Mouse (Mus musculus) urinary bladder, adult 2 months (tissue): ENCODE measurements around the gene Zfp760. TPM values are rescaled to one million over a fixed set of nuclear protein-coding genes. Genes with fewer than 3 reads are reported as not detected.
"Not testable (repeated sequence)": the region's sequence is repeated elsewhere in the genome, so short reads cannot be mapped to it uniquely, and the experiment has no call there.

ENCODE experiments used
- DNase-seq: peaks from one replicate; pipeline ENCODE4 v3.0.0; 2022; ENCODE audit warnings: low spot score
- polyA plus RNA-seq: library from polyadenylated mRNA; depleted of rRNA; stranded (reverse); fragments of >200 nt; gene quantifications from 2 replicates; pipeline ENCODE4 v1.2.3, GENCODE M21; 2012; rRNA removed

The Zfp760 gene
- 6.8 and 8.3 TPM in 2 replicates for polyA plus RNA-seq

DNA sequence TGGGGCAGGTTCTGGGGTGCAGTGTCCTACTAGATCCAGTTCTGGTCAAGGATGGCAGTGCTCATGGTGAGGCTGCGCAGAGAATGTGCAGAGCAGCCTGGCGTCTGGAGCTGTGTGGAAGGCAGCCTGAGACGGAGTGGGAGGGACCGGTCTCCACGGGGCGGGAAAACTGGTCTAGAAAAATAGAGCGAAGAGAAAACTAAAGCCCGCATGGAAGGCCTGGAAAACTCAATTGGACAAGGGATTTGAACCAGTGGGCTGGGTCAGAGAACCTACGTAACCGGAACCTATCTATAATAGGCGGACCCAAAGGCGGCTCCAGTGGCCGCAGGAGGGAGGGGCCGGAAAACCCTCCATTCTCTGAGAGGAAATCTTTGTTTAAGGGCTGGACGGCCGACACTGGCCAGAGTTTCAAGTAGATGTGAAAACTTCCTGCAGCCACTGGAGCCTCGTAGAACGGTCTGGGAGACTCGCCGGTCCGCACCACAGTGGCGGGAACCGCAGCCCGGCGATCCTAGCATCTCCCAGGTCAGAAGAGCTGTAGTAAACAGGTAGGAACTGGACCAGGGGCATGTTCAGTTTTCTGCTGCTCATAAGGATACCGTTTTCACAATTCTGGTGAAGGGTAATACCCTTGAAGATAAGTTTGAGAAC is at the start of gene Zfp760:
Gene Zfp760, plus strand, starts transcription at position 399 of the 654 bp plus-strand sequence.
- DNase-seq, result peak; percentile 55

GRCm38 (mm10) chr17:21678826-21679225 is 28.7 kb upstream of the Zfp760 start:
- DNase-seq, result not testable (repeated sequence)

- DNase-seq, result peak; percentile 51
Measured at GRCm38 (mm10) chr17:21679273-21680018, 28.1 kb upstream of the Zfp760 start.

DNA sequence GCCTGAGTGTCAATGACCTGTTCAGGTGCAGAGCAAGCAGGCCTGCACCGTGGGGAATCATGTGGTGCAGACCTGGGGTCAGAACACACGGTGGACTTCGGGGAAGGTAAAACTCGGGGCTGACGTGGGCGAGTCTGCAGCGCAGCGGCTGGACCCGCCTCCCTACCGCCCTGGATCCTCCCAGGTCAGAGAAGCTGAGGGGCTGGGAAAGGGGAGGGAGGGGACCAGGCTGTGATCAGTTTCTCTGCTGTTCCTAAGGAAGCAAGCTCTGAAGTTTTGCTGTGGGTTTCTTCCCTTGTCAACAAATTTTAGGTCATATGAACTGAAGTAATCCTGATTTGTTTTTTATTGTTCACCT is 27.5 kb upstream of the Zfp760 start:
- DNase-seq, result not testable (repeated sequence)

GRCm38 (mm10) chr17:21691560-21691959 is 16.0 kb upstream of the Zfp760 start, which contains the start of gene Gm10226:
Gm10226 (plus strand) TSS chr17:21691860.
- DNase-seq, result no peak

- no peak for DNase-seq
Measured at GRCm38 (mm10) chr17:21693342-21693741, 14.2 kb upstream of the Zfp760 start.

- no peak for DNase-seq
Measured at GRCm38 (mm10) chr17:21696073-21696472, 11.5 kb upstream of the Zfp760 start.

- no peak for DNase-seq
Measured at GRCm38 (mm10) chr17:21702281-21703240, 5.0 kb upstream of the Zfp760 start.

- DNase-seq, result no peak
Measured at GRCm38 (mm10) chr17:21703414-21703813, 4.1 kb upstream of the Zfp760 start.

DNA sequence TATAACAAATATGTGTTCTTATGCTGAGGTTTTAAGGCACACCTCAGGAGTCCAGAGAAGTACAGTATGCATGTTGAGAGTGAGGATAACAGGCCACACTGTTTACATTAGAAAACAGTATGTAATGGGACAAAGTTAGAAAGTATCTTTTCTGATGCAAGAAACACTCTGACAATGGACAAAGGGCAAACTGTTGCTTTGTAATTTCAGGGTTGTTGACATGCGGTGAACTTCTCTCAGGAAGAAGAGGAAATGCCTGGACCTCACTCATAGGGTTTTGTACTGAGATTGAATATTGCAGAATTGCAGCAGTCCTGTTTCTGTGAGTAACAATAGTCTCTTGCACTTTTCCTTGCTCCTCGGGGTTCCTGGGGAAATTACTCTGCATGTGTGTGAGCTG is 860 bp downstream of the Zfp760 start:
- no peak for DNase-seq

- not testable (repeated sequence) for DNase-seq
Measured at GRCm38 (mm10) chr17:21730495-21730894, 23.0 kb downstream of the Zfp760 start, which contains the start of gene Zfp229. Zfp229 (plus strand) TSS chr17:21730795.

DNA sequence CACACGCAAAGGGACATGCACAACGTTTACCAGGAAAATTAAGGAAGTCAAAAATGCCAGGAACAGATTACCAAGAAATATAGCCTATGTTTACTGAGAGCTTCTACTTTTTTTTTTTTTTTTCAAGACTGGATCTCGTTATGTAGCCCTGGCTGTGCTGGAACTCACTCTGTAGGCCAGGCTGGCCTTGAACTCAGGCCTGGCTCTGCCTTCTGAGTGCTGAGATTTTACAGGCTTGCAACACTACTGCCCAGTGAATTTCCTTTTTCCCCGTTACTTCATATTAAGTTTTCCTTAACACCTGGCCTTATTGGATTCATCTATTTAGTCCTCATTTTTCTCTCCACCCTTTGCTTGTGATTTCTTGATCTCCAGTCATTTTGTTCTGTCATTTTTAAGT is 25.5 kb downstream of the Zfp760 start:
- DNase-seq, result no peak

DNA sequence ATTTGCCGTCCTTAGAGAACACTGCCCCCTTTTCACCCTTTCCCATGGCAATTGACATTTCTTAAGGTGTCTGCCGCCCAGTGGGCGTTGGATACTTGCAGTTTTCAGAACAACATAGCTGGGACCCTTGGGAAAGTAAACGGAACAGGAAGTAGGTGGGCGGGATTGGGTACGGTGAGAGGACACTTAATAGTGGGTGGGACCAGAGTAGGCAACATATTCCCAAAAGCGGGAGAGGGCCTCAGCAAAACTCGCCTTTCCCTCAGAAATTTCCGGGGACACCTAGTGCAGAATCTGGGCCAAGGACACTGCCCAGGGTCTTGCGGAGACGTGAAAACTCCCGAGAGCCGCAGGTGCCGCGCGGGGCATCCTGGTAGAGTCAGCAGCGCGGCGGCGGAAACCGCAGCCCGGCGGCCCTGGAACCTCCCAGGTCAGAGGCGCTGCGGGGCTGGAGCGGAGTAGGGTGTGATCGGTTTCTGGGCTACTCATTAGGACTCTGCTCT is 26.0 kb downstream of the Zfp760 start:
- peak; percentile 63 for DNase-seq

- DNase-seq, result no peak
Measured at GRCm38 (mm10) chr17:21752791-21753190, 45.2 kb downstream of the Zfp760 start.

DNA sequence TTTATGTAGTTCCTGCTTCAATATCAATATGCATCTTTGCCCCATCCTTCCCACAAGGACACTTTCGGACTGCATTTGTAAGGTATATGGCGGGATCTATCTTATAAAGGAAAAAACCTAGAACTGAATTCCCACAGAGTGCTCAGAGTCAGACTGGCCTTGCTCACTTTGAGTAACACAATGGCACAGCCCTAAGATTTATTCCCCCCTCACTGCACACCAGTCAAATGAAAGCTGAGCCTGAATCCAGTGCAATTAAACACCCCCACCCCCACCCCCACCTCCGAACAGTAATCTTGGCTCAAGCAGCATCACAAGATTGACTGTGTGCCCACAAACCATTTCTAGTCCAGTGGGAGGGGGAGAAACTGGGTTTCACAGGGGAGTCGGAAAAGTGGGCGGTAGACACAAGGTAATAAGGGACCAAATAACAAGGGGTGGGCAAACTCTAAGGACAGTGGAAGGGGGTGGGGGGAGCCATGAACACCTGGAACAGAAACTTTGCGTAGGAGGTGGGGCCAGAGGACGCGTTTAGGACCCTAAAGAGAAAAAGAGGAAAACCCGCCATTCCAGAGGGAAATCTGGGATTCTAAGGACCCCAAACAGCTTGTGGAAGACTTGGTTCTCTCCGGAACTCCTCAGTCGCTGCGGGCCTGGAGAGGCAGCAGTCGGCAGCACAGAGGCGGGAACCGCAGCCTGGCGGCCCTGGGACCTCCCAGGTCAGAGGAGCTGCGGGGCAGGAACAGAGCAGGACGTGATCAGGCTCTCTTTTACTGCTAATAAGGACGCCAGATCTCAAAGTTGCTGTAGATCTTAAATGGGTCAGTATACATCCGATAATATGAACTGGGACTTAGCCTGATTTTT is 46.0 kb downstream of the Zfp760 start:
- no peak for DNase-seq

- DNase-seq, result no peak
Measured at GRCm38 (mm10) chr17:21770336-21770735, 62.8 kb downstream of the Zfp760 start.

Other genes with a start within 250 kb of the Zfp760 start
- gene Zfp53, start 218.7 kb upstream of the Zfp760 start, polyA plus RNA-seq, result 8.1 and 9.2 TPM in 2 replicates
- 4.7 and 5.6 TPM in 2 replicates for gene Zfp52, start 172.2 kb upstream of the Zfp760 start, polyA plus RNA-seq
- 8.5 and 9.8 TPM in 2 replicates for gene Zfp948, start 140.7 kb upstream of the Zfp760 start, polyA plus RNA-seq
- gene Zfp983, start 57.1 kb upstream of the Zfp760 start, polyA plus RNA-seq, result 3.2 and 5.2 TPM in 2 replicates
- 3.2 and 3.5 TPM in 2 replicates for gene Gm10226, start 15.9 kb upstream of the Zfp760 start, polyA plus RNA-seq
- 4.4 and 4.6 TPM in 2 replicates for gene Zfp229, start 23.1 kb downstream of the Zfp760 start, polyA plus RNA-seq
- gene Zfp820, start 138.0 kb downstream of the Zfp760 start, polyA plus RNA-seq, result 2.4 and 2.8 TPM in 2 replicates
- gene Zfp995, start 202.2 kb downstream of the Zfp760 start, polyA plus RNA-seq, result 5.4 and 5.5 TPM in 2 replicates